Comparison of ENCODE assay signal across 8 mouse cellular contexts in the genomic region with DNA sequence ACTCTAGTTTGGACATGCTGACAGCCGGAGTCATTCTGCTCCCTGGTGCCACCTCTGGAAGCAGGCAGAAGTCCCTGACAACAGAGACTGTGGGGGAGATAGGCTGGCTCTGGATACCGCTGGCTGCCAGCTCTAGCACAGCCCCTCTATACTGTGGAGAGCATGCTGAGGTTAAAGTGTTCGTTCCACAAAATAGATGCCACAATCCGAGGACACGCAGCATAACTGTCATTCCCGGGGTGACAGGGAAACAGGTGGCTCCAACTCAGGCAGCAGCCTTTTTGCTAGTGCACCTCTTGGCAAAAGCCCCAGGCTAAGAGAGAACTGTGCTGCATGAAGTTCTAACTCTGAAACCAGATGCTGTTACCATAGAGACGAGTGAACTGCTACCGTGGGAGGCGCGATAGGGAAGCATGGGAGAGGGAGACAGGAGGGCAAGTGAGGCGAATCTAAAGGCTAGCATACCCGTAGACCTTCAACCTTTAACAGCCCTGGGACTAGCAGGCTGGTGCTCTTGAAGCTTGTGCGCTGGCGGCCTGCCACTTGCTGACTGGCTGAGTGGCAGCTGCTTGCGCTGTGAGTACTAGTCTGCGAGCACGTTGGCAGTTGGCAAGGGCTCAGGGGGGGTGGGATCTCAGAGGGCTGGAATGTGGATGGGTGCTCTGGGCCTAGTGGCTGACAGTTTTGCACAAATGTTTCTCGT. TPM values are rescaled to one million over a fixed set of nuclear protein-coding genes. Genes with fewer than 3 reads are reported as not detected.
A peak's percentile ranks its signal among the peaks of the same experiment; 100 is the strongest.
DNase-seq lines count a peak whose midpoint lies in the region; ATAC-seq and TF ChIP-seq lines count a peak whose summit lies in the region.

No protein-coding gene starts in this region.

- H3K27me3 ChIP-seq in intestine, postnatal 0 days (replicated peaks; ENCODE audit: control insufficient read depth, insufficient read depth, low read length): no peaks in the 10 kb centered on the region
- no peaks in the 10 kb centered on the region for H3K27me3 ChIP-seq in midbrain, embryonic 12.5 days
- no peaks in the 10 kb centered on the region for H3K27me3 ChIP-seq in stomach, embryonic 14.5 days (ENCODE audit: control insufficient read depth, insufficient read depth, low read length)

- no peak overlapping the region for H3K9ac ChIP-seq in intestine, postnatal 0 days (ENCODE audit: low read depth, low read length)
- H3K9ac ChIP-seq in midbrain, embryonic 12.5 days (replicated peaks): no peak overlapping the region; the same call in 1 of the 2 replicates
- H3K9ac ChIP-seq in stomach, embryonic 14.5 days (replicated peaks; ENCODE audit: low read depth, low read length): no peak overlapping the region

- DNase-seq in adrenal gland, adult 18-20 months (ENCODE audit: low spot score in 2 of 2): peak; percentile 22 to 44
- DNase-seq in embryo, embryonic 9.5 days (ENCODE audit: extremely low spot score): peak; percentile 43
- DNase-seq in gastrocnemius, postnatal 4 days (ENCODE audit: low spot score in 2 of 2): peak; percentile 67 to 84
- peak; percentile 74 to 85 for DNase-seq in left cerebral cortex, postnatal 10 days (ENCODE audit: extremely low spot score in 1 of 2, low spot score in 2 of 2)
- no peak for DNase-seq in c-Kit-positive CD71-positive TER-119-positive erythroid progenitor cells, embryonic 14.5 days (ENCODE audit: low spot score)

- peaks cover 8% of the 10 kb centered on the region for H3K4me1 ChIP-seq in intestine, postnatal 0 days (replicated peaks; ENCODE audit: control insufficient read depth, insufficient read depth, low read length)
- H3K4me1 ChIP-seq in midbrain, embryonic 12.5 days: peaks cover 17% of the 10 kb centered on the region
- H3K4me1 ChIP-seq in stomach, embryonic 14.5 days (ENCODE audit: control insufficient read depth, insufficient read depth, low read length): peaks cover 16% of the 10 kb centered on the region

- 64% methylated on average over 18 of the region's 18 CpGs for WGBS in intestine, postnatal 0 days
- WGBS in midbrain, embryonic 12.5 days: 41% methylated on average over 18 of the region's 18 CpGs
- 46% methylated on average over 18 of the region's 18 CpGs for WGBS in stomach, embryonic 14.5 days

- 0 out of 2 replicates have a peak, but pooled peaks have one; percentile 32 for ATAC-seq in intestine, postnatal 0 days
- peak; percentile 65 for ATAC-seq in midbrain, embryonic 12.5 days (ENCODE audit: low FRiP score, low read depth)
- ATAC-seq in stomach, embryonic 14.5 days (ENCODE audit: insufficient number of reproducible peaks, insufficient read depth, low FRiP score, low read depth): peak; percentile 26; the same call in 1 of the 2 replicates

- no peak overlapping the region for H3K4me2 ChIP-seq in intestine, postnatal 0 days (replicated peaks; ENCODE audit: low read depth)
- H3K4me2 ChIP-seq in midbrain, embryonic 12.5 days (replicated peaks): peak overlapping the region; percentile 7; the same call in 1 of the 2 replicates
- no peak overlapping the region for H3K4me2 ChIP-seq in stomach, embryonic 14.5 days (replicated peaks; ENCODE audit: low read depth, low read length)

- no peaks in the 10 kb centered on the region for H3K9me3 ChIP-seq in intestine, postnatal 0 days (ENCODE audit: control insufficient read depth)
- H3K9me3 ChIP-seq in midbrain, embryonic 12.5 days: no peaks in the 10 kb centered on the region
- no peaks in the 10 kb centered on the region for H3K9me3 ChIP-seq in stomach, embryonic 14.5 days (ENCODE audit: control insufficient read depth, low read depth, low read length)

- TF ChIP-seq CTCF in intestine, postnatal 0 days (IDR thresholded peaks at IDR 0.05; ENCODE audit: low read depth): peak; percentile 50

- H3K4me3 ChIP-seq in intestine, postnatal 0 days (ENCODE audit: low read depth, low read length): no peak overlapping the region
- H3K4me3 ChIP-seq in midbrain, embryonic 12.5 days: no peak overlapping the region
- H3K4me3 ChIP-seq in stomach, embryonic 14.5 days (ENCODE audit: low read depth, low read length): no peak overlapping the region

- intact Hi-C loops in left cerebral cortex, postnatal 10 days (cut with DNase I): loop anchor here (5.0 to 10.0 kb wide), 3 partner anchors 205 to 453 kb away; no protein-coding TSS in a partner anchor

- H3K36me3 ChIP-seq in intestine, postnatal 0 days (ENCODE audit: control insufficient read depth, insufficient read depth): no peaks in the 10 kb centered on the region
- no peaks in the 10 kb centered on the region for H3K36me3 ChIP-seq in midbrain, embryonic 12.5 days
- no peaks in the 10 kb centered on the region for H3K36me3 ChIP-seq in stomach, embryonic 14.5 days (ENCODE audit: control insufficient read depth, insufficient read depth, low read length)

- no peak overlapping the region for H3K27ac ChIP-seq in intestine, postnatal 0 days (ENCODE audit: low read depth, low read length)
- H3K27ac ChIP-seq in midbrain, embryonic 12.5 days (replicated peaks): no peak overlapping the region
- no peak overlapping the region for H3K27ac ChIP-seq in stomach, embryonic 14.5 days (ENCODE audit: low read length)

RNA-seq across cellular contexts. Expression of gene Slc4a4, which starts 42.9 kb away (rescaled TPM):
- 10 to 100 TPM; 37.4 to 38.7 TPM for total RNA-seq in adrenal gland, adult 18-20 months (2021)
- total RNA-seq in gastrocnemius, postnatal 4 days (2021): 10 to 100 TPM; 12.1 to 17.8 TPM
- 4.6 and 5.4 TPM in 2 replicates for polyA plus RNA-seq in intestine, postnatal 0 days (2015; fragmentation: Nextera tagmentation; extraction: Ambion mirVana)
- 100 to 1,000 TPM; 101 to 106 TPM for total RNA-seq in left cerebral cortex, postnatal 10 days (2021)
- polyA plus RNA-seq in midbrain, embryonic 12.5 days (2016; fragmentation: Nextera tagmentation; extraction: Ambion mirVana): 2.5 and 3.0 TPM in 2 replicates
- polyA plus RNA-seq in stomach, embryonic 14.5 days (2014; fragmentation: Nextera tagmentation; extraction: Ambion mirVana): 4.4 and 5.1 TPM in 2 replicates
